Mouse (Mus musculus): Measurements from ENCODE around the gene Olfr1428.
"Not testable (repeated sequence)": the region's sequence is repeated elsewhere in the genome, so short reads cannot be mapped to it uniquely, and the experiment has no call there.

The Olfr1428 gene

GRCm38 (mm10) chr19:12115797-12116196, at the start of gene Olfr1428:
Olfr1428 (minus strand) TSS chr19:12115897.
- no peak for DNase-seq (ENCODE audit: low spot score in 2 of 2)

- DNase-seq (ENCODE audit: low spot score in 2 of 2): peak in 1 of 2 experiments; percentile 16
These were observed 29.8 kb upstream of the Olfr1428 start for GRCm38 (mm10) chr19:12145452-12145851.

DNA sequence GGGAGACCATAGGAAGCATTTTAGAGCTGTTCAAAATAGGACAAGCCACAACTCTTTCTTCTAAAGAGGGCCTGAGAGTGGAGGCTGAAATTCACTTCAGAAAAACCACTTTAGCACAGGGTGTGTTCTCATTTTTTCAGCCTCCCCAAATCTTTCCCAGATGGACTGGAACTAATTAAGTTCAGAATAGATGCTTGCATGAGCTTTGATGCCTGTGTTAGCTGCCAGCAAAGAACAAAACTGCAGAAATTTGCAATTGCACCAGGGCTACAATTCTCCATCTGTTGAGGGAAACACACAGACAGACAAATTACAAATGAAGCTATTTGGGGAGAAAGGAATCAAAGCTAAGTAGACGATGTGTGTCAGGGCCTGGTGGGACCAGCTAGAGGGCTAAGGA, 27.7 kb upstream of the Olfr1428 start:
- DNase-seq (ENCODE audit: low spot score in 2 of 2): peak in 1 of 2 experiments; percentile 22

- DNase-seq (ENCODE audit: low spot score in 2 of 2): no peak
These were observed 18.6 kb upstream of the Olfr1428 start for GRCm38 (mm10) chr19:12134289-12134688.

DNA sequence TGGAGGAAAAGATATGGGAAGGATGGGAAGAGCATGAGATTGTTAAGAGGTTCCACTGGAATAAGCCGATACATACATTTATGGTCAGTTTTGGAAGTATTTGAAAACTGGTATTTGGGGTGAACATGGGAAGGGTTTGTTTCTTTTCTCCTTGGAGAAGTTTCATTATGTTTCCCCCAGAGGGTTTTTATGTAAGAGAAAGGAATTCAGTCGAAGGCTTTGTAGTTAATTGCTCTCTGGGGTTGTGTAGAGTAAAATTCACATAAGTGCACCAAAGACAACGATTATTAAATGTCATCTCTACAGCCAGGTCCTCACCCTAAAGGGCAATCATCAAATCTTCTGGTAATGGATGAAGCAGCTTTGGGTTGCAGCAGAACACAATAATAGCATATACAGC, 7.4 kb upstream of the Olfr1428 start, which contains the start of gene Olfr76:
Olfr76 (minus strand) TSS at position 101 of the 400 bp plus-strand sequence.
- no peak for DNase-seq (ENCODE audit: low spot score in 2 of 2)

GRCm38 (mm10) chr19:12116464-12116863, 767 bp upstream of the Olfr1428 start:
- DNase-seq (ENCODE audit: low spot score in 2 of 2): no peak

DNA sequence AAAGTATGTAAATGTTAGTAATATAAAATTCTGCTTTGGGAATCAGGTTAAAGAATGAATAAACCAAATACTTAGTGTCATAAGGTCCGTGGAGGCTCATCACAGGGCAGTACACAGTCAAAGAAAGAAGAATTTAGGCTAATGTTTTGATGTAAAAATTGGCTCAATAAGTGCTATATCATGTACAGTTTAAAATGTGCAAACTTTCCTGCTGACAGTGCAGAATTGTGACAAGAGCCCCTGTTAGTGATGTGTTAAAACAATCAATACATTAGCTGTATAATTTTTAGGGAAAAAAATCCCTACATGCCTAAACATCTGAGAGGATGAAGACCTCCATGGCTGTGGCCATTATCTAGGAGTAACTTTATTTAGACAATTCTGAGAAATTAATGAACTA, 1.9 kb downstream of the Olfr1428 start:
- no peak for DNase-seq (ENCODE audit: low spot score in 2 of 2)

DNA sequence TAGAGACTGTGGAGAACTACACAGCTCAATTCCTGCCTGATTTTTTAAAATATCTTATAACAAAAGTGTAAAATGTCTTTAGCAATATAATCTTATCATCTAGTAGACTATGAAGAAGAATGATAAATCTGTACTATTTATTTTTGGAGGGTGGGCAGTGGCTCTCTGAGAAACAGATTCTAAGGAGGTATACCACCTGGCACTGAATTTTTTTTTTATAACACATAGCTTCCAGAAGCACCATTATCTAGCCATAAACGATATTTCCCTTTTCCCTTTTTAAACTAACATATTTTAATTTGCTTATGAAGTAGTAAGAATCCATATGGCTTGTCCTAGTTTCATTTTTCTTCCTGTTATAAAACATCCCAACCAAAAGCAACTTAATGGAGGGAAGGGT, 11.2 kb downstream of the Olfr1428 start:
- DNase-seq (ENCODE audit: low spot score in 2 of 2): no peak

DNA sequence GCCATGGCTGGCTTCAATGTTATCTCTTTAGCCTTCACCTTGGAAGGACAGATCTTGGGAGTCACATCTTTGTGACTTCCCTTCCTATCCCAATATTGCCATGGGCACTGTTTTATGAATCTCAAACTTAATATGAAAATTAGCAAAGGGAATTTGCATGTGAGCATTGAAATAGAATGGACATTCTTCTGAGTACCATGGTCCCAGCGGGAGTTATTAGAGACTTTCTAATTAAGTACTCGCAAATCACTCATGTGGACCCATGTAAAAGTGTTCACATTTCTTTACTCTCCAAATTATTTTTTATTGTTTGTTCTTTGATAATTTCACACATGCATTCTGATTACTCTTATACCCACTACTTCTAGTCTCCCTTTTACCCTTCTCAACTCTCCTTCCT, 12.5 kb downstream of the Olfr1428 start, which contains the start of gene Olfr1427:
Olfr1427 (minus strand) TSS at position 101 of the 400 bp plus-strand sequence.
- DNase-seq (ENCODE audit: low spot score in 2 of 2): no peak

DNA sequence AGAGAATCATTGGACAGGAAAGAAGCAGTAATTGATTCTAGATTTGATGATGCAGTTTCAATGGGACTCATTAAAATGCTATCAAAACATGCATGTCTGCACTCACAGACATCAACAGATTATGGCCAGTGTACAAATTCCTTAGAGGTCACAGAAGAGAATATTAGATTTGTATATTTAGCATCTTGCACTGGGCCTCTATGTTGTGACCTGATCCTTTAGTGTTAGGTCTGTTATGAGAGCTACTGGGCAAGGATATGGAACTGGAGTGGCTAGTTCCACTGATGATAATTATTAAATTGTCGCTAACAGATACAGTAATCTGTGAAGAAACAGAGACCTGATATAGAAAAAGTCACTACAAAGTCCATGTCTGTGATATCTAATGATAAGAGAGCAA, 23.8 kb downstream of the Olfr1428 start, which contains the start of gene Olfr1426:
Olfr1426 (minus strand) TSS at position 101 of the 400 bp plus-strand sequence.
- no peak for DNase-seq (ENCODE audit: low spot score in 2 of 2)

DNA sequence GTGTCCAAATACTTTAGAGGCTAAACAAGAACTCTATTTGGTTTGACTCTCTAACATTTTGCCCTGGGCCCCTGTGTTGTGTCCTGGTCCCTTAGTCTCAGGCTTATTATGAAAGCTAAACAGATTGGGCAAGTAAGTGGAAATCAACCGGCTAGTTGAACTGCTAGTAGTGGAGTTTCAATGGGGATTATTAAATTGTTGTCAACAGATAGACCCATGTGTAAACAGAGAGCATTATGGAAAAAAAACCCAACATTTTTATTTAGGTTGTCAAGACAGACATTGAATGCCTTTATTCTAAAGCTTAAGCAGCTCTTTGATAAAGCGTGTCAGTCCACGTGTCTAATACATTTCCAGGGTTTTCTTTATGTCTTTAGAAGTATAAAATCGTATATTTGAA, 38.1 kb downstream of the Olfr1428 start, which contains the start of gene Olfr1425:
Olfr1425 (minus strand) TSS at position 101 of the 400 bp plus-strand sequence.
- DNase-seq (ENCODE audit: low spot score in 2 of 2): not testable (repeated sequence)

DNA sequence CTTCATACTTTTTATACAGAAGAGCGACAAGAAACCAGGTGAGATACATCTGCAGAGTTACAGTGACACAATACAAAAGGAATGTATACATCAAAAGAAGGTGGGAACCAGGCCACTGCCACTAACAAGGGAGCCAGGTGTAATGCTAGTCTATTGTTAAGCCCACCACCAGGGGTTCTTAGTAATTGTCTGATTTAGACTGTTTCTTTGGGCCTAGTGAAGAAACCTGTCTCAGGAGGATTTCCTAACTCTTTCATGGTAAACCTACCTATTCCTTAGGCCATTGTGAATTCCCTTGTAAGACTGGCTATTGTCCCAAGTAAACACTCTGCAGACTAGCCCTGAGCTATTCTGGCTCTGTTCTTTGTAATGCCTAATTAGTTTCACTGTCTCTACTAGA, 46.2 kb downstream of the Olfr1428 start:
- DNase-seq (ENCODE audit: low spot score in 2 of 2): not testable (repeated sequence)

DNA sequence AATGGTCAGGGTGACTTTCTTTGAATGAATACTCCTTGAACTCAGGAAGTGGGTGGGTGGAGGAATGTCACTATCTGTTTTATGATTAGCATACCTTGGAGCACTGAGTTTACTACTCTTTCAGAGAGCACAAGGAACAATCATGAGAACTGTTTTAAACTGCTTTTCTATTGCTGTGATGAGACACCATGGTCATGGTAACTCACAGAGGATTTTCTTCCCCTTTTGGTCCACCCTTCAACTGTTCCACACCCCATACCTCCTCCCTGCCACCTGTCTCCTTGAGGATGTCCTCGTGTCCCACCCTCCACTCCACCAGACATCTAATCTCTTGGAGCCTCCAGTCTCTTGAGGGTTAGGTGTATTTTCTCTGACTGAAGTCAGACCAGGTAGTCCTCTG, 47.9 kb downstream of the Olfr1428 start:
- DNase-seq (ENCODE audit: low spot score in 2 of 2): not testable (repeated sequence)

DNA sequence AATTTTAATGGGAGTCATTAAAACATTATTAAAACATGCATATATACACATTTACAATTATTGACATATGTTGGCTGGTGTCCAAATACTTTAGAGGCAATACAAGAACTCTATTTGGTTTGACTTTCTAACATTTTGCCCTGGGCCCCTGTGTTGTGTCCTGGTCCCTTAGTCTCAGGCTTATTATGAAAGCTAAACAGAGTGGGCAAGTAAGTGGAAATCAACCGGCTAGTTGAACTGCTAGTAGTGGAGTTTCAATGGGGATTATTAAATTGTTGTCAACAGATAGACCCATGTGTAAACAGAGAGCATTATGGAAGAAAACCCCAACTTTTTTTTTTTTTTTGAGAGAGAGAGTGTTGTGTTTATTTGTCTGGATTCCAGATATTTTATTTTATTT, 53.1 kb downstream of the Olfr1428 start, which contains the start of gene Olfr1424:
Olfr1424 (minus strand) TSS at position 101 of the 400 bp plus-strand sequence.
- not testable (repeated sequence) for DNase-seq (ENCODE audit: low spot score in 2 of 2)

Data from frontal cortex, postnatal 10 days (tissue).